Mouse (Mus musculus) CH12.LX (cell line): ENCODE measurements around the gene Col18a1. TPM values are rescaled to one million over a fixed set of nuclear protein-coding genes. Genes with fewer than 3 reads are reported as not detected.

Experiments used
- DNase-seq: peaks from one replicate; pipeline ENCODE4 v3.0.0-alpha.2; 2013; ENCODE audit errors: extremely low read depth
- H3K27ac ChIP-seq: 2 replicates; pipeline ENCODE4 v1.5.1; 2012; ENCODE audit warnings: low read depth, mild to moderate bottlenecking, control low read depth, moderate library complexity; ENCODE audit not compliant: insufficient read depth
- H3K27me3 ChIP-seq: replicated peaks from 2 replicates; pipeline ENCODE3; 2012; ENCODE audit warnings: inconsistent platforms
- H3K36me3 ChIP-seq, 2 experiments: replicated peaks in 1 of 2; 2 replicates each; pipeline versions ENCODE3 to v1.6.1; 2012; ENCODE audit warnings: inconsistent platforms in 1 of 2, low read length in 1 of 2, mild to moderate bottlenecking in 1 of 2, mixed read lengths in 1 of 2, moderate library complexity in 1 of 2; ENCODE audit not compliant: control insufficient read depth in 1 of 2, insufficient read depth in 1 of 2
- H3K4me1 ChIP-seq, 2 experiments: 2 replicates each; pipeline ENCODE4 v1.6.1; 2012; ENCODE audit warnings: inconsistent platforms in 1 of 2, moderate library complexity in 1 of 2; ENCODE audit not compliant: insufficient read depth in 2 of 2, control insufficient read depth in 1 of 2
- H3K4me2 ChIP-seq: 2 replicates; pipeline ENCODE4 v1.6.1; 2012; ENCODE audit warnings: low read depth, mild to moderate bottlenecking, control low read depth; ENCODE audit not compliant: poor library complexity, insufficient read depth, severe bottlenecking
- H3K4me3 ChIP-seq, 3 experiments: fragments of 150-350 bp in 1 of 3; sonication (generic) in 1 of 3; replicated peaks in 1 of 3; 2 replicates each; pipeline versions ENCODE3 to v1.5.1; 2011 to 2012; ENCODE audit warnings: low read depth in 2 of 3, low read length in 2 of 3, mild to moderate bottlenecking in 2 of 3, moderate library complexity in 2 of 3, control low read depth in 1 of 3, improper control_type of control experiment in 1 of 3, inconsistent platforms in 1 of 3, mixed read lengths in 1 of 3; ENCODE audit not compliant: poor library complexity in 1 of 3
- H3K79me2 ChIP-seq: replicated peaks from 2 replicates; pipeline ENCODE4 v1.6.1; 2012; ENCODE audit warnings: mild to moderate bottlenecking, moderate library complexity; ENCODE audit not compliant: control insufficient read depth, poor library complexity, insufficient read depth, severe bottlenecking; ENCODE audit errors: extremely low read depth
- H3K9ac ChIP-seq: 2 replicates; pipeline ENCODE4 v1.6.1; 2012; ENCODE audit warnings: low read depth, mild to moderate bottlenecking, control low read depth, moderate library complexity; ENCODE audit not compliant: insufficient read depth
- H3K9me3 ChIP-seq: replicated peaks from 2 replicates; pipeline ENCODE3; 2012; ENCODE audit warnings: low read length, inconsistent platforms, mixed read lengths
- BHLHE40 ChIP-seq: IDR thresholded peaks from 2 replicates; pipeline ENCODE4 v1.6.1; 2011; ENCODE audit warnings: mild to moderate bottlenecking, low read depth, low read length, improper control_type of control experiment
- CTCF ChIP-seq, 2 experiments: IDR thresholded peaks in 1 of 2; conservative IDR thresholded peaks in 1 of 2; 2 replicates each; pipeline ENCODE4 v1.5.1; 2011 to 2012; ENCODE audit warnings: low read depth in 2 of 2, low read length in 2 of 2, improper control_type of control experiment in 1 of 2, inconsistent platforms in 1 of 2, mild to moderate bottlenecking in 1 of 2, moderate library complexity in 1 of 2
- GABPA ChIP-seq: IDR thresholded peaks from 2 replicates; pipeline ENCODE4 v1.6.1; 2012; ENCODE audit warnings: low read depth, low read length, improper control_type of control experiment, inconsistent platforms; ENCODE audit not compliant: insufficient replicate concordance
- JUN ChIP-seq: IDR thresholded peaks from 2 replicates; pipeline ENCODE4 v1.6.1; 2011; ENCODE audit warnings: low read depth, mild to moderate bottlenecking, low read length, improper control_type of control experiment, moderate library complexity; ENCODE audit not compliant: insufficient read depth
- JUND ChIP-seq: conservative IDR thresholded peaks from 2 replicates; pipeline ENCODE4 v1.6.1; 2011; ENCODE audit warnings: low read depth, low read length, improper control_type of control experiment
- KAT2A ChIP-seq: IDR thresholded peaks from 2 replicates; pipeline ENCODE4 v1.6.1; 2012; ENCODE audit warnings: low read length, improper control_type of control experiment, inconsistent platforms; ENCODE audit not compliant: insufficient replicate concordance
- MAZ ChIP-seq: IDR thresholded peaks from 2 replicates; pipeline ENCODE4 v1.6.1; 2012; ENCODE audit warnings: low read depth, mild to moderate bottlenecking, inconsistent platforms, low read length, improper control_type of control experiment, moderate library complexity
- MEF2A ChIP-seq: IDR thresholded peaks from 2 replicates; pipeline ENCODE4 v1.6.1; 2014; ENCODE audit warnings: low read depth, mild to moderate bottlenecking, inconsistent platforms, low read length, improper control_type of control experiment, borderline replicate concordance
- MXI1 ChIP-seq: IDR thresholded peaks from 2 replicates; pipeline ENCODE4 v1.6.1; 2011; ENCODE audit warnings: mild to moderate bottlenecking, low read depth, low read length, improper control_type of control experiment
- MYC ChIP-seq: IDR thresholded peaks from 2 replicates; pipeline ENCODE4 v1.6.1; 2011; ENCODE audit warnings: low read depth, mild to moderate bottlenecking, improper control_type of control experiment, low read length
- NELFE ChIP-seq: IDR thresholded peaks from 2 replicates; pipeline ENCODE4 v1.6.1; 2011; ENCODE audit warnings: low read depth, low read length, improper control_type of control experiment
- NRF1 ChIP-seq: IDR thresholded peaks from 2 replicates; pipeline ENCODE4 v1.6.1; 2014; ENCODE audit warnings: low read depth, mild to moderate bottlenecking, inconsistent platforms, low read length, improper control_type of control experiment, moderate library complexity
- PAX5 ChIP-seq: IDR thresholded peaks from 2 replicates; pipeline ENCODE4 v1.6.1; 2012; ENCODE audit warnings: low read length, inconsistent platforms, mixed read lengths
- POLR2A ChIP-seq: IDR thresholded peaks from 2 replicates; pipeline ENCODE4 v1.6.1; 2011; ENCODE audit warnings: low read depth, mild to moderate bottlenecking, improper control_type of control experiment, low read length
- POLR2AphosphoS2 ChIP-seq: IDR thresholded peaks from 2 replicates; pipeline ENCODE4 v1.6.1; 2011; ENCODE audit warnings: low read depth, low read length, improper control_type of control experiment
- SMC3 ChIP-seq: IDR thresholded peaks from 2 replicates; pipeline ENCODE4 v1.6.1; 2011; ENCODE audit warnings: low read depth, low read length, improper control_type of control experiment
- TBP ChIP-seq: conservative IDR thresholded peaks from 2 replicates; pipeline ENCODE4 v1.6.1; 2011; ENCODE audit warnings: low read depth, low read length, improper control_type of control experiment
- UBTF ChIP-seq: IDR thresholded peaks from 2 replicates; pipeline ENCODE4 v1.6.1; 2012; ENCODE audit warnings: low read depth, mild to moderate bottlenecking, inconsistent platforms, low read length, improper control_type of control experiment, moderate library complexity
- ZC3H11A ChIP-seq: IDR thresholded peaks from 2 replicates; pipeline ENCODE4 v1.6.1; 2012; ENCODE audit warnings: low read depth, mild to moderate bottlenecking, inconsistent platforms, low read length, improper control_type of control experiment
- ZMIZ1 ChIP-seq: IDR thresholded peaks from 2 replicates; pipeline ENCODE4 v1.6.1; 2012; ENCODE audit warnings: low read depth, mild to moderate bottlenecking, inconsistent platforms, low read length, improper control_type of control experiment
- ZNF384 ChIP-seq: IDR thresholded peaks from 2 replicates; pipeline ENCODE4 v1.6.1; 2012; ENCODE audit warnings: low read depth, low read length, improper control_type of control experiment, inconsistent platforms
- dilution Hi-C: fragments of 300-500 bp; cut with MboI; formaldehyde crosslinking; loops from 2 replicates; pipeline ENCODE4 v1.14.3; 2020; ENCODE audit warnings: low sequenced_read_pairs; ENCODE audit not compliant: extremely low pct_unique_long_range_greater_than_20kb, extremely low pct_ligation_motif_present
- in situ Hi-C: fragments of 300-500 bp; cut with MboI; formaldehyde crosslinking; loops from 3 replicates; pipeline ENCODE4 v1.14.3; 2019; ENCODE audit warnings: low sequenced_read_pairs, low pct_ligation_motif_present, low pct_unique_long_range_greater_than_20kb, mixed read lengths
- polyA plus RNA-seq: library from polyadenylated mRNA; unstranded; fragments of >175 nt; gene quantifications from 2 replicates; pipeline ENCODE4 v1.2.1, GENCODE M21; 2012; ENCODE audit warnings: low read depth; ENCODE audit not compliant: insufficient read length
- total RNA-seq, 2 experiments: library from RNA; depleted of rRNA; stranded (reverse); fragments of 300-350 nt in 1 of 2; fragments of >200 nt in 1 of 2; gene quantifications; 2 replicates each; pipeline ENCODE4 v1.2.3; 2012 to 2014

The Col18a1 gene
- total and polyA plus RNA-seq, 3 experiments, result 0.17 to 14.5 (median 1.7) TPM

GRCm38 (mm10) chr10:77064659-77065058, 101.7 kb downstream of the Col18a1 start:
- TF ChIP-seq POLR2A (no peak), ZNF384 (no peak), GABPA (no peak), MAZ (no peak), CTCF (conservative IDR thresholded peaks at IDR 0.05 in 1 of 2, IDR thresholded peaks at IDR 0.05 in 1 of 2; ENCODE audit: low read depth in 2 of 2, low read length in 2 of 2) (peak in 1 of 2 experiments; percentile 62; a peak in 2 of 4 replicates), SMC3 (peak; percentile 7; the same call in 1 of the 2 replicates), MYC (0 out of 2 replicates have a peak, but pooled peaks have one; percentile 31)
- TF ChIP-seq, all 38 proteins: peak for 3
- H3K4me1 ChIP-seq, result peaks cover 9% of the 10 kb centered on the region in 2 experiments; a peak in 3 of 4 replicates
- H3K79me2 ChIP-seq, result no peaks in the 10 kb centered on the region
- DNase-seq, result no peak
- H3K27me3 ChIP-seq, result peaks cover 52% of the 10 kb centered on the region
- peaks cover 3% of the 10 kb centered on the region for H3K9me3 ChIP-seq
- no peak overlapping the region for H3K27ac ChIP-seq
- in situ Hi-C loops (no loop called here), dilution Hi-C loops (no loop called here)
- H3K36me3 ChIP-seq, result peaks cover 0 to 6% of the 10 kb centered on the region in 2 experiments
- no peak overlapping the region for H3K9ac ChIP-seq
- H3K4me3 ChIP-seq, result no peak overlapping the region
- H3K4me2 ChIP-seq, result no peak overlapping the region

- Histone ChIP-seq H3K4me2 (no peak overlapping the region), H3K9me3 (peaks cover 3% of the 10 kb centered on the region), H3K36me3 (peaks cover 0 to 6% of the 10 kb centered on the region in 2 experiments), H3K9ac (no peak overlapping the region), H3K27me3 (peaks cover 49% of the 10 kb centered on the region), H3K4me3 (no peak overlapping the region), H3K27ac (no peak overlapping the region), H3K79me2 (no peaks in the 10 kb centered on the region), H3K4me1 (peaks cover 8 to 9% of the 10 kb centered on the region in 2 experiments; a peak in 2 of 4 replicates)
- dilution Hi-C loops (no loop called here), in situ Hi-C loops (no loop called here)
- TF ChIP-seq JUND (no peak), POLR2A (no peak), MXI1 (no peak), NELFE (no peak), BHLHE40 (no peak), UBTF (no peak), KAT2A (no peak), NRF1 (no peak), JUN (no peak), POLR2AphosphoS2 (no peak), TBP (no peak), SMC3 (no peak), MAZ (no peak), ZC3H11A (no peak), MEF2A (no peak), PAX5 (no peak), ZMIZ1 (no peak)
- DNase-seq, result no peak
Measured at GRCm38 (mm10) chr10:77064239-77064638, 102.1 kb downstream of the Col18a1 start.
